Mouse (Mus musculus): ENCODE measurements around the gene Nmnat3. TPM values are rescaled to one million over a fixed set of nuclear protein-coding genes. Genes with fewer than 3 reads are reported as not detected.

Gene Nmnat3
- polyA plus RNA-seq, 1 experiment from 2014 or later = 7.0 TPM

DNA sequence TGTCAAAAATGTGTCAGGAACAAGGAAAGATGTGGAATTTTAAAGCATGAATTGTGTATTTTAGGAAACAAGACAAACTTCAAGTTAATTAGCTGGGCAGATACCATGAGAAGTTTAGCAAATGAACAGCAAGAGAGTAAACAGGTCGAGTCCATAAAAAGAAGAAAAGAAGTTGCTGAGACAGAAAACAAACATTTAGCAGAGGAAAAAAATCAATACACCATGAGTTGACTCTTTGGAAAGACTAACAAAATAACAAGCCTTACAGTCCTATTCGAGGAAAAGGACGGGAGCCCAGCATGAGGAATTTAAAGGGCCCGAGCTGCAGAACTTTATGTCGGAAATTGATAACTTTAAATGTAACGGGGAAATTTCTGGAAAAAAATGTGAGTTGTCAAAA lies 110.0 kb downstream of the Nmnat3 start:
- Histone ChIP-seq H3K27ac (ENCODE audit: low read length) (no peak overlapping the region), H3K4me3 (ENCODE audit: low read length) (no peak overlapping the region), H3K9ac (ENCODE audit: low read length) (no peak overlapping the region), H3K27me3 (ENCODE audit: control insufficient read depth, insufficient read depth, low read depth, low read length) (no peaks in the 10 kb centered on the region), H3K4me1 (replicated peaks; ENCODE audit: control insufficient read depth, insufficient read depth, low read length) (no peaks in the 10 kb centered on the region), H3K36me3 (ENCODE audit: control insufficient read depth, insufficient read depth, low read length) (no peaks in the 10 kb centered on the region), H3K4me2 (ENCODE audit: low read depth, low read length) (no peak overlapping the region), H3K9me3 (ENCODE audit: control insufficient read depth, low read length) (no peaks in the 10 kb centered on the region)
- WGBS = 68% methylated on average over 6 of the region's 6 CpGs
- no peak for ATAC-seq (ENCODE audit: low read depth)

DNA sequence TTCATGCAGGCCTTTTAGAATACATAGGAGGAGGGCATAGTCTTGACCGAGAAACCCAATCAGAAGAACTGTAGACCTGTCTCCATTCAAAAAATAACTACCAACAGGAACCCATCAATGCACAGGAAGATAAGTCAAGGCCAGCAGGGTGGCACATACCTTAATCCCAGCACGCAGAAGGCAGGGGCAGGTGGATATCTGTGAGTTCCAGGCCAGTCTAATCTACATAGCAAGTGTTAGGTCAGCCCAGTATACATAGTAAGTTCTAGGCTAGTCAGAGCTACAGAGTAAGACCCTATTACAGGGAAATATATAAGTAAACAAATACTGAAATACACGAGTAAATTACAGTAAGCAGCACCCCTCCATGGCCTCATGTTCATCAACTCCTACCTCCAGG lies 110.6 kb downstream of the Nmnat3 start:
- H3K27me3 ChIP-seq (ENCODE audit: control insufficient read depth, insufficient read depth, low read depth, low read length) = no peaks in the 10 kb centered on the region
- H3K4me3 ChIP-seq (ENCODE audit: low read length) = no peak overlapping the region
- no peaks in the 10 kb centered on the region for H3K9me3 ChIP-seq (ENCODE audit: control insufficient read depth, low read length)
- WGBS = 70% methylated on average over 3 of the region's 3 CpGs
- no peak for ATAC-seq (ENCODE audit: low read depth)
- H3K9ac ChIP-seq (ENCODE audit: low read length) = no peak overlapping the region
- H3K4me2 ChIP-seq (ENCODE audit: low read depth, low read length) = no peak overlapping the region
- no peaks in the 10 kb centered on the region for H3K36me3 ChIP-seq (ENCODE audit: control insufficient read depth, insufficient read depth, low read length)
- H3K27ac ChIP-seq (ENCODE audit: low read length) = no peak overlapping the region
- no peaks in the 10 kb centered on the region for H3K4me1 ChIP-seq (replicated peaks; ENCODE audit: control insufficient read depth, insufficient read depth, low read length)

DNA sequence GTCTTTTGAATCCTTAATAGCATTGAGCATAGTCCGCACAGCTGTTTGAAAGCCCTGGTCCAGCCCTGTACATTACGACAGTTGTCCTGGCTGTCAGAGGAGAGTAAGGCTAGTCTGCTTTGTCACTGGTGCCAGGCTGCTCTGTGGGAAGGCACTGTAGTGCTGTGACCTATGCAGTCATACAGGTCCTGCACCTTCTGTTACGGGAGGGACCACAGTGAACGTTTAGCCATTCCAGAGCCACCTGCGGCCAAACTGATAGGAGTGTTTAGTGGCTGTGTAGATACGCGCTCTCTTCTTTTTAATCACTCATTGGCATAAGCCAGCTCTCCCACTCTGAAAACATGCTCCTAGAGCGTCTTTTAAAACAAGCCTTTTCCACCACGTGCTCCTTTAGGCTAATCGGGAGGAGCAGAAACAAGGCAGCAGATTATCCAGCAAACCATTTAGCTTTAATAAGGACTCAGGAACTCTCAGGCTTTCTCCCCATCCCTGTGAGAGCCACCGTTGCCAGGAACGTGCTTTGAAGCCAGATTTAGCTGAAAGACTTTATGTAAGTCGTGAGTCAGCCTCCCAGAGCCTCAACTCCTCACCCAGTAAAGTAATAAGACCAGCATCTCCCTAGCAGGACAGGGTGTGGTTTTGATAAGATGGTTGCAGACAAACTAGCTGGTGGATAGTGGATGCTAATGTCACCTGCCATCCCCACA lies 113.1 kb downstream of the Nmnat3 start:
- Histone ChIP-seq H3K4me3 (ENCODE audit: low read length) (no peak overlapping the region), H3K9ac (ENCODE audit: low read length) (no peak overlapping the region), H3K27me3 (ENCODE audit: control insufficient read depth, insufficient read depth, low read depth, low read length) (no peaks in the 10 kb centered on the region), H3K4me1 (replicated peaks; ENCODE audit: control insufficient read depth, insufficient read depth, low read length) (no peaks in the 10 kb centered on the region), H3K36me3 (ENCODE audit: control insufficient read depth, insufficient read depth, low read length) (no peaks in the 10 kb centered on the region), H3K4me2 (ENCODE audit: low read depth, low read length) (no peak overlapping the region), H3K27ac (ENCODE audit: low read length) (no peak overlapping the region), H3K9me3 (ENCODE audit: control insufficient read depth, low read length) (no peaks in the 10 kb centered on the region)
- WGBS = 77% methylated on average over 13 of the region's 13 CpGs
- ATAC-seq (ENCODE audit: low read depth) = no peak

DNA sequence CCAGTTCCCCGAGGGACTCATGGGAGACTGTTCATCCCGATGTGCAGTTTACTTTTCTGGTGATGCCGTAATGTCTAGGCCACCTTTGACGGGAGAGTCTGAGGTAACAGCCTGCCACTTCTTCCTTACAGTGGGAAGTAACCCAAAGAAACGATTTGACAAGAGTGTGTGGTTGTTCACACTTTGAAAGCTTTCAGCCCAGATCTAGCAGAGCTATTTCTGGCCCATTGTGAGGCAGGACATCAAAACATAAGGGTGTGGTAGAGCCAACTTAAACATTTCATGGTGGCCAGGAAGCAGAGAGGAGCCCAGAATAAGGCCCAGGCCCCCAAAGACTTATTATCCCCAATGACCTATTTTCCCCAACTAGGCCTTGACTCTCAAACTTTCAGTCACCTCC lies 114.4 kb downstream of the Nmnat3 start:
- Histone ChIP-seq H3K27ac (ENCODE audit: low read length) (no peak overlapping the region), H3K9ac (ENCODE audit: low read length) (no peak overlapping the region), H3K36me3 (ENCODE audit: control insufficient read depth, insufficient read depth, low read length) (no peaks in the 10 kb centered on the region), H3K9me3 (ENCODE audit: control insufficient read depth, low read length) (no peaks in the 10 kb centered on the region), H3K4me2 (ENCODE audit: low read depth, low read length) (no peak overlapping the region), H3K4me3 (ENCODE audit: low read length) (no peak overlapping the region), H3K4me1 (replicated peaks; ENCODE audit: control insufficient read depth, insufficient read depth, low read length) (no peaks in the 10 kb centered on the region), H3K27me3 (ENCODE audit: control insufficient read depth, insufficient read depth, low read depth, low read length) (no peaks in the 10 kb centered on the region)
- ATAC-seq (ENCODE audit: low read depth) = no peak
- WGBS = 68% methylated on average over 5 of the region's 5 CpGs

DNA sequence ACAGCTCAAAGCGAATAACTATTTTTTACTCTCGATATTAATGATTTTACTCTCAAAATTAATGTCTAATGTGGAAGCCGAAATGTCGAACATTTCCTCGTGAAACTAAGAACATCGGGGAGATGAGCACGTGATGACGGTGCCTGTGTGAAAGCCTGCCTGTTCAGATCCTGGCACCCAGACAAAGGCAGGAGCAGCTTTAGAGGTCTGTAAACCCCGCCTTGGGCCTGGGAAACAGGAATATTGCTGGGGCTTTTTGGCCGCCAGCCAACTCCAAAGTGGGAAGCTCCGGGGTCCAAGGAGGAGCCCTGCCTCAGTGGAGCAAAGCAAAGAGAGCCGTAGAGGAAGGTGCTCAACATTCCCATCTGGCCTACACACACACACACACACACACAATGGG lies 120.5 kb downstream of the Nmnat3 start:
- no peak overlapping the region for H3K4me3 ChIP-seq (ENCODE audit: low read length)
- no peak overlapping the region for H3K4me2 ChIP-seq (ENCODE audit: low read depth, low read length)
- H3K9me3 ChIP-seq (ENCODE audit: control insufficient read depth, low read length) = no peaks in the 10 kb centered on the region
- no peak overlapping the region for H3K9ac ChIP-seq (ENCODE audit: low read length)
- 62% methylated on average over 12 of the region's 12 CpGs for WGBS
- H3K4me1 ChIP-seq (replicated peaks; ENCODE audit: control insufficient read depth, insufficient read depth, low read length) = no peaks in the 10 kb centered on the region
- H3K27ac ChIP-seq (ENCODE audit: low read length) = no peak overlapping the region
- no peaks in the 10 kb centered on the region for H3K27me3 ChIP-seq (ENCODE audit: control insufficient read depth, insufficient read depth, low read depth, low read length)
- no peaks in the 10 kb centered on the region for H3K36me3 ChIP-seq (ENCODE audit: control insufficient read depth, insufficient read depth, low read length)
- no peak for ATAC-seq (ENCODE audit: low read depth)

DNA sequence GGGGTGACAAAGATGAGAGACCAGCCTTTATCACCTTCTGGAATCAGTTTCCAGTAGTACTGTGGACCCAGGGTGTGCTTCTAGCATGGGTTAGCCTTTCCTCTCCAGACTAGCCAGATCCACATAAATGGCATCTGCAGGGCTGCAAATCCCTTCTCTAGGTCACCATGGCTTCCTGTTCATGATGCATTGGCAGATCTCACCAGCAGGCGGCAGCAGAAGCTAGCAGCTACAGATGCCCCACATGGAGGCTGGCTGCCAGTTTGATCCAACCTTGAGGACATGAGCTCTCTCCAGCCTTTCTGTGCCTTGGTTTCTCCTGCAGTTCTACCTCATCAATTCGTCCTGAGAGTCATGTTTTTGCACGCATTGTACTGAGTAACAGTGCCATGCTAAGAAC lies 121.9 kb downstream of the Nmnat3 start:
- Histone ChIP-seq H3K4me3 (ENCODE audit: low read length) (no peak overlapping the region), H3K9ac (ENCODE audit: low read length) (no peak overlapping the region), H3K9me3 (ENCODE audit: control insufficient read depth, low read length) (no peaks in the 10 kb centered on the region), H3K4me2 (ENCODE audit: low read depth, low read length) (no peak overlapping the region), H3K27ac (ENCODE audit: low read length) (no peak overlapping the region), H3K36me3 (ENCODE audit: control insufficient read depth, insufficient read depth, low read length) (no peaks in the 10 kb centered on the region), H3K27me3 (ENCODE audit: control insufficient read depth, insufficient read depth, low read depth, low read length) (no peaks in the 10 kb centered on the region), H3K4me1 (replicated peaks; ENCODE audit: control insufficient read depth, insufficient read depth, low read length) (no peaks in the 10 kb centered on the region)
- WGBS = 29% methylated on average over 3 of the region's 3 CpGs
- ATAC-seq (ENCODE audit: low read depth) = peak; percentile 41; the same call in 1 of the 2 replicates

DNA sequence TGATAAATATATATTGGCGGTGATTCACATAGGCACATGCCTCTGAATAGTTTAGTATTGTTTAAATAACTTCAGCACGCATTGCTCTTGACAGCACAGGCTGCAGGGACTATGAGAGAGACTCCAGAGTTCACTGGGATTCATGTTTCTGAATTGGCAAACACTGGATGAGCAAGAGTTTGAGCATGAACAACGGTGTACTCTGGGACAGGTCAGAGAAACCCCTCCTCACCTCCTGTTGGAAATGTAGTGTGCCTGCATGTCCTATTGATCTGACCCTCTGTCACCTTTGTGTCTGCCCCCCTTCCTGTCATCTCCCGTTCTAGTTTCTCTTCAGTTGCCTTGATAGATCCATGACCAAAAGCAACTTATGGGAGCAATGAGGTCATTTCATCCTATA lies 128.2 kb downstream of the Nmnat3 start:
- no peaks in the 10 kb centered on the region for H3K36me3 ChIP-seq (ENCODE audit: control insufficient read depth, insufficient read depth, low read length)
- no peak overlapping the region for H3K4me3 ChIP-seq (ENCODE audit: low read length)
- H3K9me3 ChIP-seq (ENCODE audit: control insufficient read depth, low read length) = no peaks in the 10 kb centered on the region
- H3K27me3 ChIP-seq (ENCODE audit: control insufficient read depth, insufficient read depth, low read depth, low read length) = no peaks in the 10 kb centered on the region
- H3K27ac ChIP-seq (ENCODE audit: low read length) = no peak overlapping the region
- no peak for ATAC-seq (ENCODE audit: low read depth)
- 69% methylated on average over 4 of the region's 4 CpGs for whole genome bisulfite sequencing
- no peak overlapping the region for H3K9ac ChIP-seq (ENCODE audit: low read length)
- no peaks in the 10 kb centered on the region for H3K4me1 ChIP-seq (replicated peaks; ENCODE audit: control insufficient read depth, insufficient read depth, low read length)
- no peak overlapping the region for H3K4me2 ChIP-seq (ENCODE audit: low read depth, low read length)

DNA sequence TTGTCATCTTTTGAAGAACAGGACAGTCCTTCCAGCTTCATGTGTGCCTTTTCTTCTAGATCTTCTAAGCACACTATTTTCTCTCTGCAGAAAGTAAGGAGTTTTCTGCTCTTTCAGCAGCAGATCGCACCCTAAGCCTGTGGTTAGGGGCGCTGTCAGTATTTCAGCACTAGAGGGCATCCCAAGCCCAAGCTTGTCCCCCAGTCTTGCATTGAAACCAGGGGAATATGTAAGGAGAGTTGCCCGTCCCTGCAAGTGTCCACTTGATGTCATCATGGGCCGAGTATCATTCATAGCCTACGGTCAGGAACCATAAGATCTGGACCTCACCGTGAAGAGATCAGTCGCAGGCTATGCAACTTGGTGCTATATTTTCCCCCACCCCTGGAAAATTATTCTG lies 130.7 kb downstream of the Nmnat3 start:
- WGBS = 41% methylated on average over 7 of the region's 7 CpGs
- no peak overlapping the region for H3K27ac ChIP-seq (ENCODE audit: low read length)
- ATAC-seq (ENCODE audit: low read depth) = peak; percentile 77

DNA sequence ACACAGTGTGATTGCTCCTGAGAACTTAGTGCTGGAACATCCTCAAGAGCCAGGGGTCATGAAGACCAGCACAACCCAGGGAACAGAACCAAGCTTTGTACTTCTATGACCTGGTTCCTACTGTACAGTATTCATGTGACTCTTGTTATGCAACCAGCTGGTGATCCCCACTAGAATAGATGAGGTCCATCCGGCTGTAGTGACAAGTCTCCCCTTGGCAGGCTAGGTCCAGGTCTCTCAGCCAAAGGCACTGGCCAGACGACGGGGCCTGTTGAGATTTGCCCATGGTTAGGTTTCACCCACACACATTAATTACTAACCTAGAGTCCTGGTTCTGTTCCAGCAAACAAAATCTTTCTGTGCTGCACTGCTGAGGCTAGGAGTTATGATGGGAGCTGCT lies 131.1 kb downstream of the Nmnat3 start:
- H3K4me1 ChIP-seq (replicated peaks; ENCODE audit: control insufficient read depth, insufficient read depth, low read length) = no peaks in the 10 kb centered on the region
- no peak overlapping the region for H3K4me2 ChIP-seq (ENCODE audit: low read depth, low read length)
- 84% methylated on average over 3 of the region's 3 CpGs for WGBS
- H3K27ac ChIP-seq (ENCODE audit: low read length) = no peak overlapping the region
- no peak overlapping the region for H3K9ac ChIP-seq (ENCODE audit: low read length)
- H3K36me3 ChIP-seq (ENCODE audit: control insufficient read depth, insufficient read depth, low read length) = no peaks in the 10 kb centered on the region
- H3K9me3 ChIP-seq (ENCODE audit: control insufficient read depth, low read length) = no peaks in the 10 kb centered on the region
- H3K27me3 ChIP-seq (ENCODE audit: control insufficient read depth, insufficient read depth, low read depth, low read length) = no peaks in the 10 kb centered on the region
- 0 out of 2 replicates have a peak, but pooled peaks have one; percentile 15 for ATAC-seq (ENCODE audit: low read depth)
- H3K4me3 ChIP-seq (ENCODE audit: low read length) = no peak overlapping the region

More for the DNA sequence above, 130.7 kb downstream of the Nmnat3 start:
- no peaks in the 10 kb centered on the region for H3K4me1 ChIP-seq (replicated peaks; ENCODE audit: control insufficient read depth, insufficient read depth, low read length)
- no peaks in the 10 kb centered on the region for H3K9me3 ChIP-seq (ENCODE audit: control insufficient read depth, low read length)
- no peaks in the 10 kb centered on the region for H3K36me3 ChIP-seq (ENCODE audit: control insufficient read depth, insufficient read depth, low read length)
- no peak overlapping the region for H3K4me3 ChIP-seq (ENCODE audit: low read length)
- no peaks in the 10 kb centered on the region for H3K27me3 ChIP-seq (ENCODE audit: control insufficient read depth, insufficient read depth, low read depth, low read length)
- H3K4me2 ChIP-seq (ENCODE audit: low read depth, low read length) = no peak overlapping the region
- H3K9ac ChIP-seq (ENCODE audit: low read length) = no peak overlapping the region

DNA sequence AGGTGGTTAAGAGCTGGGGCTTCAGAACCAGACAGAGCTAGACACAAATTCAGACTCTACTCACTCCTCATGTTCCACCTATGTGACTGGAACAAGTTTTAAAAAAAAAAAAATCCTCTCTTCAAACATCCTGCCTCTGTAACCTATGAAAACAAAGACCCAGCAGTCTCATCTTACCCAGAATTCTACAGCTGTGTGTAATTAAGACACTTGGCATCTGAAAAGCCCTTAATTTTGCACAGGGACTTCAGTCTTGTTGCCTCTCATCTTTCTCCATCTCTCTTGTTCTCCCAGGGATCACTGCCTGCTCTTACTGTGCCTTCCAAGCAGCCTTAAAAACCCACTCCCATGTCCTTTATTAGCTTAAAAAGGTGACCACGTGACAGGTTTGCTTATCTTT lies 133.4 kb downstream of the Nmnat3 start:
- no peak overlapping the region for H3K27ac ChIP-seq (ENCODE audit: low read length)
- H3K4me1 ChIP-seq (replicated peaks; ENCODE audit: control insufficient read depth, insufficient read depth, low read length) = peaks cover 8% of the 10 kb centered on the region
- no peak overlapping the region for H3K4me2 ChIP-seq (ENCODE audit: low read depth, low read length)
- no peaks in the 10 kb centered on the region for H3K9me3 ChIP-seq (ENCODE audit: control insufficient read depth, low read length)
- no peak overlapping the region for H3K9ac ChIP-seq (ENCODE audit: low read length)
- H3K4me3 ChIP-seq (ENCODE audit: low read length) = no peak overlapping the region
- no peaks in the 10 kb centered on the region for H3K36me3 ChIP-seq (ENCODE audit: control insufficient read depth, insufficient read depth, low read length)
- H3K27me3 ChIP-seq (ENCODE audit: control insufficient read depth, insufficient read depth, low read depth, low read length) = no peaks in the 10 kb centered on the region
- 30% methylated on average over 1 of the region's 1 CpGs for WGBS
- no peak for ATAC-seq (ENCODE audit: low read depth)
